Mouse (Mus musculus) thymus, adult 2 months (tissue): ENCODE measurements around the gene Sema4a.

ENCODE experiments used
- CTCF ChIP-seq: fragments of 200-500 bp; IDR thresholded peaks from 2 replicates; pipeline ENCODE4 v1.5.1; 2012; ENCODE audit warnings: mild to moderate bottlenecking, control low read depth, low read length, moderate library complexity, borderline replicate concordance; ENCODE audit not compliant: control insufficient read depth, poor library complexity, insufficient read depth; ENCODE audit errors: extremely low read depth
- POLR2A ChIP-seq: fragments of 200-500 bp; IDR thresholded peaks from 2 replicates; pipeline ENCODE4 v1.6.1; 2012; ENCODE audit warnings: mild to moderate bottlenecking, low read length, control low read depth, moderate library complexity; ENCODE audit not compliant: control insufficient read depth, poor library complexity, insufficient read depth; ENCODE audit errors: extremely low read depth

- TF ChIP-seq CTCF (no peak), POLR2A (no peak)
Observed at GRCm38 (mm10) chr3:88465127-88465526, 4.1 kb upstream of the Sema4a start.
